8 mouse cellular contexts compared by ENCODE assay signal in genomic region chr1:88205294-88205922, GRCm38 (mm10). TPM values are rescaled to one million over a fixed set of nuclear protein-coding genes. Genes with fewer than 3 reads are reported as not detected.
A peak's percentile ranks its signal among the peaks of the same experiment; 100 is the strongest.
DNase-seq lines count a peak whose midpoint lies in the region; TF ChIP-seq lines count a peak whose summit lies in the region.

TSS of gene Dnajb3 (minus strand) at chr1:88205782.

- H3K36me3 ChIP-seq in E14TG2a.4 (ENCODE audit: insufficient read depth, low read length): no peaks in the 10 kb centered on the region
- H3K36me3 ChIP-seq in forebrain, embryonic 10.5 days (replicated peaks): no peaks in the 10 kb centered on the region; the same call in none of the 2 replicates

- peaks cover 59% of the 10 kb centered on the region for H3K27me3 ChIP-seq in E14TG2a.4 (ENCODE audit: insufficient read depth, low read length)
- peaks cover 26% of the 10 kb centered on the region for H3K27me3 ChIP-seq in forebrain, embryonic 10.5 days (ENCODE audit: poor library complexity, severe bottlenecking)

- peak; percentile 37 for DNase-seq in c-Kit-positive CD71-positive TER-119-negative erythroid progenitor cells, embryonic 14.5 days (ENCODE audit: low read depth)
- peak; percentile 85 for DNase-seq in forebrain, embryonic 10.5 days (ENCODE audit: extremely low spot score, low spot score)
- DNase-seq in heart, postnatal 4 days: peak; percentile 80
- peak; percentile 78 to 82 for DNase-seq in layer of hippocampus, adult 8-10 months (ENCODE audit: low spot score in 2 of 2)
- peak; percentile 70 for DNase-seq in lung, adult 2 months
- DNase-seq in thymus, postnatal 10 days (ENCODE audit: low spot score in 2 of 2): peak; percentile 73 to 80

- peak within 1 kb of the TSS; percentile 83 for H3K27ac ChIP-seq in forebrain, embryonic 10.5 days
- no peak within 1 kb of the TSS for H3K27ac ChIP-seq in olfactory bulb, adult 2 months (ENCODE audit: insufficient read depth, low read depth, low read length)

- peak; percentile 14; the same call in 1 of the 2 replicates for TF ChIP-seq POLR2A in lung, adult 2 months (IDR thresholded peaks at IDR 0.05; ENCODE audit: borderline replicate concordance, extremely low read depth, low read depth, low read length)
- peak; percentile 32; the same call in 1 of the 2 replicates for TF ChIP-seq POLR2A in olfactory bulb, adult 2 months (IDR thresholded peaks at IDR 0.05; ENCODE audit: insufficient read depth, low read depth, low read length)

- H3K9me3 ChIP-seq in E14TG2a.4 (ENCODE audit: low read length): peaks cover 26% of the 10 kb centered on the region
- peaks cover 27% of the 10 kb centered on the region for H3K9me3 ChIP-seq in forebrain, embryonic 10.5 days

- 5% methylated on average over 62 of the region's 62 CpGs for WGBS in forebrain, embryonic 10.5 days
- WGBS in lung, adult 2 months: 10% methylated on average over 62 of the region's 62 CpGs
- 7% methylated on average over 62 of the region's 62 CpGs for WGBS in olfactory bulb, adult 2 months

- H3K4me3 ChIP-seq in E14TG2a.4 (replicated peaks; ENCODE audit: low read length): peak within 1 kb of the TSS; percentile 73
- H3K4me3 ChIP-seq in forebrain, embryonic 10.5 days: peak within 1 kb of the TSS; percentile 56
- peak within 1 kb of the TSS; percentile 90 for H3K4me3 ChIP-seq in lung, adult 2 months (replicated peaks; ENCODE audit: extremely low read depth, low read depth, low read length)
- H3K4me3 ChIP-seq in olfactory bulb, adult 2 months (ENCODE audit: insufficient read depth, low read depth, low read length): peak within 1 kb of the TSS; percentile 69

- H3K4me1 ChIP-seq in E14TG2a.4 (replicated peaks; ENCODE audit: low read depth, low read length): peaks cover 4% of the 10 kb centered on the region
- H3K4me1 ChIP-seq in forebrain, embryonic 10.5 days: peaks cover 11% of the 10 kb centered on the region
- H3K4me1 ChIP-seq in lung, adult 2 months (ENCODE audit: control insufficient read depth, insufficient read depth, low read length): peaks cover 2% of the 10 kb centered on the region; the same call in 1 of the 2 replicates
- H3K4me1 ChIP-seq in olfactory bulb, adult 2 months (ENCODE audit: control insufficient read depth, insufficient read depth, low read length): peaks cover 11% of the 10 kb centered on the region

- TF ChIP-seq CTCF in E14TG2a.4 (conservative IDR thresholded peaks at IDR 0.05; ENCODE audit: low read length): no peak
- TF ChIP-seq CTCF in lung, adult 2 months (IDR thresholded peaks at IDR 0.05; ENCODE audit: insufficient read depth, low read length): no peak
- TF ChIP-seq CTCF in olfactory bulb, adult 2 months (IDR thresholded peaks at IDR 0.05; ENCODE audit: insufficient read depth, low read depth, low read length): no peak

RNA-seq across cellular contexts. Expression of gene Dnajb3, which starts in this region (rescaled TPM):
- polyA plus RNA-seq in forebrain, embryonic 10.5 days (2016; fragmentation: Nextera tagmentation; extraction: Ambion mirVana): 8.5 and 9.5 TPM in 2 replicates
- total RNA-seq in heart, postnatal 4 days (2021): 1 to 10 TPM; 1.6 to 1.8 TPM
- total RNA-seq in layer of hippocampus, adult 8-10 months (2022): 1 to 10 TPM; 1.7 to 3.7 (median 2.6) TPM
- 1.3 and 1.8 TPM in 2 replicates for polyA plus RNA-seq in lung, adult 2 months (2012; rRNA removed)
- polyA plus RNA-seq in olfactory bulb, adult 2 months (2012; ENCODE audit: insufficient read depth, insufficient read length, low replicate concordance, missing spikeins): not detected in 2 replicates
